Mouse (Mus musculus) lung, postnatal 0 days (tissue): ENCODE data around the gene Catip. TPM values are rescaled to one million over a fixed set of nuclear protein-coding genes. Genes with fewer than 3 reads are reported as not detected.

Source experiments
- ATAC-seq: fragments of 200-750 bp; cut with Nextera tagmentation; 2 replicates; pipeline ENCODE4 v1.8.0; 2017; ENCODE audit warnings: moderate library complexity
- DNase-seq: peaks from one replicate; pipeline ENCODE4 v3.0.0-alpha.2; 2016; ENCODE audit warnings: low spot score
- H3K27ac ChIP-seq: fragments of 300-500 bp; sonication (generic); 2 replicates; pipeline ENCODE4 v1.5.1; 2014; ENCODE audit warnings: antibody characterized with exemption, mild to moderate bottlenecking, low read length, mixed read lengths
- H3K27me3 ChIP-seq: fragments of 300-500 bp; sonication (generic); replicated peaks from 2 replicates; pipeline ENCODE4 v1.6.1; 2014; ENCODE audit warnings: low read length, mixed read lengths; ENCODE audit not compliant: insufficient read depth
- H3K36me3 ChIP-seq: fragments of 300-500 bp; sonication (generic); 2 replicates; pipeline ENCODE4 v1.6.1; 2014; ENCODE audit warnings: low read length, mixed read lengths; ENCODE audit not compliant: insufficient read depth
- H3K4me1 ChIP-seq: fragments of 300-500 bp; sonication (generic); 2 replicates; pipeline ENCODE4 v1.6.1; 2014; ENCODE audit warnings: antibody characterized with exemption, low read depth, low read length, mixed read lengths; ENCODE audit not compliant: insufficient read depth
- H3K4me2 ChIP-seq: fragments of 300-500 bp; sonication (generic); replicated peaks from 2 replicates; pipeline ENCODE4 v1.6.1; 2014; ENCODE audit warnings: low read depth, mild to moderate bottlenecking, low read length, moderate library complexity, mixed read lengths
- H3K4me3 ChIP-seq: fragments of 300-500 bp; sonication (generic); 2 replicates; pipeline ENCODE4 v1.5.1; 2014; ENCODE audit warnings: low read depth, low read length
- H3K9ac ChIP-seq: fragments of 300-500 bp; sonication (generic); replicated peaks from 2 replicates; pipeline ENCODE4 v1.6.1; 2014; ENCODE audit warnings: low read depth, mild to moderate bottlenecking
- H3K9me3 ChIP-seq: fragments of 300-500 bp; sonication (generic); 2 replicates; pipeline ENCODE4 v1.6.1; 2016; ENCODE audit warnings: low read length, mixed read lengths
- CTCF ChIP-seq: IDR thresholded peaks from 2 replicates; pipeline ENCODE4 v1.5.1; 2016; ENCODE audit warnings: antibody characterized with exemption, mild to moderate bottlenecking
- EP300 ChIP-seq: IDR thresholded peaks from 2 replicates; pipeline ENCODE4 v1.6.1; 2016; ENCODE audit warnings: antibody characterized with exemption, mild to moderate bottlenecking, control low read depth
- WGBS: fragments of 180-500 bp; shearing (Covaris S2); extraction: QIAGEN DNeasy Blood & Tissue Kit; methylation state at CpG from one replicate; pipeline ENCODE4 v1.1.7; 2014; 5-methylcytosine and 5-hydroxymethylcytosine counted together
- polyA plus RNA-seq: library from polyadenylated mRNA; unstranded; fragments of >200 nt; fragmentation: Nextera tagmentation; extraction: Ambion mirVana; gene quantifications from 2 replicates; pipeline ENCODE4 v1.2.1, GENCODE M21; 2015

Catip gene
- polyA plus RNA-seq, 1 experiment from 2014 or later: 3.4 TPM

- no peaks in the 10 kb centered on the region for H3K36me3 ChIP-seq
- 90% methylated on average over 13 of the region's 13 CpGs for WGBS
These were observed 10.6 kb upstream of the Catip start for GRCm38 (mm10) chr1:74351185-74351769.

DNA sequence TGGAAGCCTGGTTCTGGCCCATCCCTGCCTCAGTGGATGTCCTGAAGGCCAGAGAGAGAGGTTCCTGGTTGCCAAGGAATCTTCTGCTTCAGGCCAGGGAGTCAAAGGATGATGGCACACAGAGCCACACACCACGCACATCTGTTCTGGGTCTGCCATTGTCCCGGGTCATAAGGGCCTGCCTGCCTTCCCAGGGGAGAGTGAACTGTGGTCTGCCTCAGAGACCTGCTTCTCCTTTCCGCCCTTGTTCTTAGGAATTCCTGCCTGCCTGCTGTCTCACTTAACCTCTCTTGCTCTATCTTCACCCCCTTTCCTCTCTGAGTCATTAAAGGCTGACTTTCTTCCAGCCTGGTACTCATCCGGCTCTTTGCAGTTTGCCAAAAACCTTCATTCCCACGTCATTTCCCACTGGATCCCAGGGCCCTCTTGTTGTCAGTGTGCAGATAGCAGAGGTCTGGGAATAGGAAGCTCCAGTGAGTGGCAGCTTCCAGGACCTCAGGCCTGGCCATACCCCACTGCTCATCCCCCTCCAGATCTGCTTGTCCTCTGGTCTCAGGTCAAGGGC, 9.3 kb upstream of the Catip start:
- ATAC-seq: no peak

More at GRCm38 (mm10) chr1:74351185-74351769, 10.6 kb upstream of the Catip start:
- Histone ChIP-seq H3K4me2 (no peak overlapping the region), H3K9me3 (no peaks in the 10 kb centered on the region), H3K27ac (no peak overlapping the region), H3K27me3 (no peaks in the 10 kb centered on the region), H3K4me3 (no peak overlapping the region), H3K9ac (no peak overlapping the region), H3K4me1 (no peaks in the 10 kb centered on the region)
- ATAC-seq: no peak
- DNase-seq: no peak
- TF ChIP-seq EP300 (no peak), CTCF (no peak)

GRCm38 (mm10) chr1:74353453-74354229, 8.3 kb upstream of the Catip start:
- H3K4me3 ChIP-seq: no peak overlapping the region
- no peaks in the 10 kb centered on the region for H3K36me3 ChIP-seq
- no peak for TF ChIP-seq EP300
- no peak for TF ChIP-seq CTCF
- H3K4me2 ChIP-seq: no peak overlapping the region
- no peak for ATAC-seq
- H3K27ac ChIP-seq: no peak overlapping the region
- no peaks in the 10 kb centered on the region for H3K4me1 ChIP-seq
- WGBS: 80% methylated on average over 9 of the region's 9 CpGs
- H3K9ac ChIP-seq: no peak overlapping the region
- H3K27me3 ChIP-seq: no peaks in the 10 kb centered on the region
- DNase-seq: no peak
- no peaks in the 10 kb centered on the region for H3K9me3 ChIP-seq

More for the DNA sequence above, 9.3 kb upstream of the Catip start:
- H3K9ac ChIP-seq: no peak overlapping the region
- H3K4me2 ChIP-seq: no peak overlapping the region
- WGBS: 71% methylated on average over 5 of the region's 5 CpGs
- no peak overlapping the region for H3K27ac ChIP-seq
- H3K4me3 ChIP-seq: no peak overlapping the region
- H3K36me3 ChIP-seq: no peaks in the 10 kb centered on the region
- no peak for DNase-seq
- TF ChIP-seq EP300: no peak
- no peak for TF ChIP-seq CTCF
- no peaks in the 10 kb centered on the region for H3K9me3 ChIP-seq
- no peaks in the 10 kb centered on the region for H3K4me1 ChIP-seq
- H3K27me3 ChIP-seq: no peaks in the 10 kb centered on the region

GRCm38 (mm10) chr1:74357531-74357930, 4.4 kb upstream of the Catip start:
- TF ChIP-seq CTCF (no peak), EP300 (no peak)
- Histone ChIP-seq H3K4me1 (no peaks in the 10 kb centered on the region), H3K36me3 (no peaks in the 10 kb centered on the region), H3K27ac (no peak overlapping the region), H3K27me3 (no peaks in the 10 kb centered on the region), H3K9me3 (no peaks in the 10 kb centered on the region), H3K4me3 (no peak overlapping the region), H3K4me2 (no peak overlapping the region), H3K9ac (no peak overlapping the region)
- DNase-seq: no peak
- ATAC-seq: no peak

GRCm38 (mm10) chr1:74359952-74360517, 1.9 kb upstream of the Catip start:
- H3K9ac ChIP-seq: no peak overlapping the region
- no peaks in the 10 kb centered on the region for H3K9me3 ChIP-seq
- no peak for DNase-seq
- H3K4me2 ChIP-seq: no peak overlapping the region
- no peak for ATAC-seq
- H3K4me1 ChIP-seq: no peaks in the 10 kb centered on the region
- H3K27ac ChIP-seq: no peak overlapping the region
- no peak for TF ChIP-seq CTCF
- no peak for TF ChIP-seq EP300
- WGBS: 71% methylated on average over 5 of the region's 5 CpGs
- H3K27me3 ChIP-seq: no peaks in the 10 kb centered on the region
- no peaks in the 10 kb centered on the region for H3K36me3 ChIP-seq
- H3K4me3 ChIP-seq: no peak overlapping the region
